Mouse (Mus musculus) MN1 (cell line): ENCODE measurements around the gene Spata21.

Experiments
- DNase-seq: peaks from one replicate; pipeline ENCODE4 v3.0.0-alpha.2; 2016; ENCODE audit warnings: low spot score

The Spata21 gene

DNA sequence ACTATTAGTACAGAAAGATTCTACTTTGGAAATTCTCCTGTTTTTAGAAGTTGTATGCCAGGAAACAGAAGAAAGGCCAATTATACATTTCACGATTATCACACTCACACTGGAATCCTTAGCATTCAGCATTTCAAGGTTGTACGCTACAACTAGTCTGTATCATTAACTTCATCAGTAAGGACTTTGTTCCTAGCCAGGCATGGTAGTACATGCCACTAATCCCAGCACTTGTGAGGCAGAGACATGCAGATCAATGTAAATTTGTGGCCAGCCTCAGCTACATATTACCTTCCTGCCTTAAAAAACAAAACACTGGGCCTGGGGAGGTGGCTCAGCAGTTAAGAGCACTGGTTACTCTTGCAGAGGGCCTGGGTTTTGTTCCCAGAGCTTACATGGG, 70.5 kb downstream of the Spata21 start:
- no peak for DNase-seq

DNA sequence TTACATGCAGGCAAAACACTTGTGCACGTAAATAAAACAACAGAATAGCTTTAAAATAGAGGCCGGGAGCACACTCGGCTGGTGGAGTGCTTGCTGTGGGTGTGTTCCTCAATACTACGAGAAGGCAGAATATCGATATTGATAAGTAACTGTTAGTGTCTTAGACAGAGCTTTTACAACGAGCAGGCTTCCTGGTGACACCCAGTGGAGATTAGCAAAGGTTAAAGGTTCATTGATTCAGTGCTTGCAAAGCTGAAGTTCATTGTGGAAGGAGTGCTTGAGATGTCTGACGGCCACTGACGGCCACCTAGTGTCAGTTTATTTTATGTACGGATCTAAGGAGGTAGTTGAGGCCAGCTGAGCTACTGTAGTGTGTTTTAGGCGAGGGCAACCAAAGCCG, 71.0 kb downstream of the Spata21 start:
- no peak for DNase-seq

DNA sequence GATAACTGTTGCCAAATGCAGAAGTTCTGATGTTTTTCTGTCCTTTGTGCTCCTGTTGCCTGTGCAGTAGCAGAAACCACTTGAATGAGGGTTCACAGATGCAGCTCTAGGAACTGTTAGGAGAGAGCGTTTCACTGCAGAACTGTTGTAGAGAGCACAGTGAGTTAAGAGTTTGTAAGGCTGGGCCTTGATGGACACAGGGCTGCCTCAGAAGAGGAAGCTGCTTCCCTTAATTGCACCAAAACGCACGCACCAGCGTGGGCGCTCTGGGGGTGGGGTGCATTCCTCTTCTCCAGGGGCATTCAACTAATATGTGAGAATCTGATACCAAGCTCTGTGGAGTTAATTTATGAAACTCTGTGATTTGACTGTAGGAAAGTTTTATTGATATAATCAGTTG, 71.5 kb downstream of the Spata21 start:
- DNase-seq: no peak

DNA sequence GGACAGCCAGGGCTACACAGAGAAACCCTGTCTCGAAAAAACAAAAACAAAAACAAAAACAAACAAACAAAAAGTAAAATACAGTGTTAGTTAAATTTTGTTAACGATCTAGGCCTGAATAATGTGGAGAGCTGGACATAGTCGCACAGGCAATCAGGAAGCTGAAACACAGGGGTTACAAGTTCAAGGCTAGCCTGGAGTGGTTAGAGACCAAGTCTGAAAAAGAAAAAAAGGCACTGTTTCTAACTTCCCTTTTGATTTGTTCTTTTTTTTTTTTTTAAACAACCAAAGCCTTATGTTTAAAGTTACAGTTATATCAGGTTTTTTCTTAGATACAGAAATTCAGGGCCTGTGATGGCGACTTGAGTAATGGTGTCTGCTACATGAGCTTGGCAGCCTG, 72.1 kb downstream of the Spata21 start:
- DNase-seq: no peak

DNA sequence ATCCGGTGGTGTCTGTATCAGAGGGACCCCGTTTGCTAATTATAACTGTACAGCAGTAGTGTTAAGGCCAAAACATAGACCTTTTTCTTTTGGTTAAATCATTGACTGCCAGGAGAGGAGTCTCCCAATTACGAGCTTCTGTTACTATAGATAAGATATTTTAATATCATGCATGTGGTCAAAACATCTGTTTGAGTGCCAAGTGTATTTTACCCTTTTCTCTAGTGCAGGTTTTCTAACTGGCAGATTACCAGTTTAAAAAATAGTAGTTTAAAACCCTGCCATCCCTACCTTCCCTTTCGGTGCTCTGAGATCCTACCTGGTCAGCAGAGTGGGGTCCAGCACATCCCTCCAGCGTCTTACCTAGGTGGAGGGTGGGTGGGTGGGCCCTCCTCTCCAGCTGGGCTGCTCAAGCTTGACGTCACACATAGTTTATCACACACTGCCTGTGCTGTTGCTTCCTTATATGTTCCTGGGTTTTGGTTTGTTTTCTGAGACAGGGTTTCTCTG, 73.6 kb downstream of the Spata21 start:
- no peak for DNase-seq
